Mouse (Mus musculus): ENCODE data around the gene Zdhhc12. TPM values are rescaled to one million over a fixed set of nuclear protein-coding genes. Genes with fewer than 3 reads are reported as not detected.

The Zdhhc12 gene
- total RNA-seq, 2 experiments from 2014 or later = 2.4 to 3.1 TPM

DNA sequence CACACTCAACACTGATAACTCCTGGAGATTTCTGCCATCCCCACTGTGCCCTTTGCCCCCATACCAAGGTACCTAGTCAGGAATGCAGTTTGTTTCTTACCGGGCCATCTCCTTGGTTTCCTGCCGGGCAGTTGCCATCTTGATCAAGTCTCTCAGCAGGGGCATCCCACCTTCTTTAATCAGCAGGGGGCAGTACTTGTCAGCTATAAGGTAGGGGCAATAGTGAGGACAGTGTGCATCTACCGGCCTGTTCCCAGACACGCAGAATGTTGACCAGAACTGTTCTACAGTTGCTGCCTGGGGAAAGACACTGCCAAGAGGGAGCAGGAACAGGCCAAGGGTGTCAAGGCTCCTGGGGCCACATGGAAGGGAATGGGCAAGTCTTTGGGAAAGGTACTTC lies 6.8 kb upstream of the Zdhhc12 start:
- DNase-seq = no peak

- no peak for DNase-seq
These were observed 2.6 kb upstream of the Zdhhc12 start for GRCm38 (mm10) chr2:30095882-30096527.

DNA sequence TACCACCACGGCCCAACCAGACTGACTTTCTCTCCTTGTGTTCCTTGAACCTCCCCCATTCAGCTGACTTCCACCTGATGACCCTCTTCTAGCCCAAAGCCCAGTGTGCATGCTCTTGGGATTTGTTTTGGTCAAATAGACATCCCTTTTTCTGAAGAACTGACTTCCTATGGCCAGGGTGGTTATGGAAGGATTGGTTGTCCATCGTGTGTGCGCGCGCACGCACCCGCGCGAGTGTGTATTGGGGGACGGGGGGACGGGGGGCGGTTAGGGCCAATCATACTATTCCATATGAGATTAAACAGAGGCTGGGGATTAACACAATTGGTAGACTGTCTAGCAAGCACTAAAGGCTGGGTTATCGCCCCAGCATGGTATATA lies 750 bp upstream of the Zdhhc12 start:
- DNase-seq = no peak

GRCm38 (mm10) chr2:30092280-30092918 lies 1.0 kb downstream of the Zdhhc12 start:
- no peak for DNase-seq

- no peak for DNase-seq
These were observed 1.9 kb downstream of the Zdhhc12 start for GRCm38 (mm10) chr2:30091521-30091920.

- no peak for DNase-seq
These were observed 6.1 kb downstream of the Zdhhc12 start for GRCm38 (mm10) chr2:30087310-30087709.

DNA sequence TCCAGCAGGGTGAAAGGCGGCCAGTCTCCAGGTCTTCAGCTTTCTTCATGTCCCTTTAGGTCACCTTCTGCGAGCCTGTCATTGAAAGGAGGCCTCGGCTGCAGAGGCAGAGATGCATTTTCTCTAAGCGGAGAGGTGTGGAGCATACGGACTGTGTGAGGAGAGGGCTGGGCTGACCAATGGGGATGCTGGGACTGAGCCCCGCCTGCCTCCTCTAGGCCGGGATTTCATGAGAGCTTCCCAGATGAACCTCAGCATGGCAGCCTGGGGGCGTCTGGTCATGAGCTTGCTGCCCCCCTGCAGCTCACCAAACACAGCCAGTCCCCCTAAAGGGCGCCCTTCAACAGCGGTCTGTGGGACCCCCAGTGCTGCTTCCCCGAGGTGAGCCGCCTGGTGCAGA lies 8.8 kb downstream of the Zdhhc12 start:
- DNase-seq = no peak

DNA sequence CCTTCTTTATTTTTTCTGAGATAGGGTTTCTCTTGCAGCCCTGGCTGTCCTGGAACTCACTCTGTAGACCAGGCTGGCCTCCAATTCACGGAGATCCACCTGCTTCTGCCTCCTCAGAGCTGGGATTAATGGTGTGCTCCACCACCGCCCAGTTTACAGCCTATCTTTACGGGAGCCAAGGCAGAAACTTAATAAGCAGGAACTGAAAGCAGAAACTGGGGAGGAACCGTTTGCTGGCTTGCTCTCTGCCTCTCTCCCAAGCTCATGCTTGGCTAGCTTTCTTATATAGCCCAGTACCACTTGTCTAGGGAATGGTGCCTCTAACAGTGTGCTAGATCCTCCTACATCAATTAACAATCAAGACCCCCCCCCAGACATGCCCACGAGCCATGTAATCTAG lies 9.3 kb downstream of the Zdhhc12 start:
- no peak for DNase-seq

GRCm38 (mm10) chr2:30080181-30080800 lies 13.2 kb downstream of the Zdhhc12 start:
- DNase-seq = no peak

DNA sequence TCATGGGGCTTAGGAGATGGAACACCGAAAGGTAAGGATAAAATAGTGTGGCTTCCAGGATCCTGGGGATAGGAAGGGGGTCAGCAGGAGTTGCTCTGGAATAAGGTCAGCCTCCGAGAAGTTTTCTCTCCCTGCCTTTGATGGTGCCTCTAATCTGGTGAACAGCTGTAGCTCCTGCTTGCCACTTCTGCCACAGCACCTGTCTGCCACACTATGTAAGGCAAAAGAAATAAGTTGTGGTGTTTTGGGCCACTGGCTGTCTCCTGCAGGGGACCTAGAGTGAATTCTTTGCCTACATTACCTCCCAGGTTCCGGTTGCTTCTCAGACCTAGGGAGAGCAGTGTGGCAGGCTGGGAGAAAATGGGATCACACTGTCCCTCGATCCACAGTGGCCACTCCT lies 14.7 kb downstream of the Zdhhc12 start:
- DNase-seq = no peak

- peak; percentile 44 for DNase-seq
These were observed 15.1 kb downstream of the Zdhhc12 start for GRCm38 (mm10) chr2:30078349-30078712.

DNA sequence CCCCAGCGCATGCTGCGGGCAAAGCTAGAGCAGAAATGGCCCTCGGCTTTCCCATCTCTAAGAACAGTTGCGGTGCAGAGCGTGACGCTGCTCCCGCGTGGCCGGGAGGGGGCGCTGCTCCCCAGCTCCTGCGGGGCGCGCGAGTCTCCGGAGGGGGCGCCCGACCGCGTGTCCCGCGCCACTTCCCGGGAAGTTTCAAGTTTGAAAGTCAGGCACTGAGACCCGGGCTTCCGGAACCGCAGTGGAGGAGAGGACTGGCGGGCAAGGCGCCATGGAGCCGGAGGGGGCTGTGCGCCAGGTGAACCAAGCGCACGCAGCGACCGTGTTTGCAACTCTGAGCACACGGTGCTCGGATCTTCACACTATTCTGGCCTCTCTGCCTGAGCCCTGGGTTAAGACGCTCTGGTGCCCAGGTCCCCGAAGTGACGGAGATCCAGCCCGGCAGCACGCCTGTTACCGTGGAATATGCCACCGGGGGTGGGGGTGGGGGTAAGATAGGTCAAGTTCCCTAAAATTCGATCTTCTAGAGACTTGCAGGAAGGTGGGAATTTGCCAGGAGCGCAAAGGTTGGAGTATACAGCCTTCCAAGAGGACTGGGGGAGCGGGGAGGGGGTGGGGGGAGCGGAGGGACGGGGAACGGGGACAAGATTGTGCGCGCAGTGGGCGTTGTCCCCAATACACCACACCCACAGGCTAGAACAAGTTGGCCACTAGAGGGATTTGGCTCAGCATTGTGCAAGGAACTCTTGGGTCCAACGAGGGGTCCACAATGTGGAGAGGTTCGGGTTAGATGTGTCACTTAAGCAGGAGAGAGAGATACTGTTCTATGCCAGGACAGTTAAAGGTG lies 15.7 kb downstream of the Zdhhc12 start, which contains the start of gene Pkn3:
Gene Pkn3, plus strand, starts transcription at position 183 of the 847 bp plus-strand sequence.
- peak; percentile 77 for DNase-seq

- no peak for DNase-seq
These were observed 16.5 kb downstream of the Zdhhc12 start for GRCm38 (mm10) chr2:30076959-30077358.

GRCm38 (mm10) chr2:30076439-30076838 lies 17.0 kb downstream of the Zdhhc12 start:
- DNase-seq = no peak

GRCm38 (mm10) chr2:30075625-30076024 lies 17.8 kb downstream of the Zdhhc12 start:
- DNase-seq = no peak

DNA sequence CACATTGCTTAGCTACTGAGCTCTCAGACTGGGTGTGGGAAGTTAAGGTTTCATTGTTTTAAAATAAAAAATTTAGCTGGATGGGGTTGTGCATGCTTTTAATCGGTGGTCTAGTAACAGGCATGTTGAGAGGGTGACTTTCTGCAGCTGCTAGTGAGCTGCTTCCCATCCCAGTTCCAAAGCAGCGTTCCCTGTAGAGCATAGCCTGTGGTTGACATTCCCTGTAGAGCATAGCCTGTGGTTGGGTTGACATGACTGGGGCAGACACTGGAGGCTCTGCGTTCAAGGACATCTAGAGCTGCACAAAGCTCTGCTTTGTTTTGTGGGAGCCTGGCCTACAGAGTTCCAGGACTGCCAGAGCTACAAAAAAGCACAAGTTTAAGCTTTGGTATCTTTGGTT lies 20.2 kb downstream of the Zdhhc12 start:
- DNase-seq = no peak

DNA sequence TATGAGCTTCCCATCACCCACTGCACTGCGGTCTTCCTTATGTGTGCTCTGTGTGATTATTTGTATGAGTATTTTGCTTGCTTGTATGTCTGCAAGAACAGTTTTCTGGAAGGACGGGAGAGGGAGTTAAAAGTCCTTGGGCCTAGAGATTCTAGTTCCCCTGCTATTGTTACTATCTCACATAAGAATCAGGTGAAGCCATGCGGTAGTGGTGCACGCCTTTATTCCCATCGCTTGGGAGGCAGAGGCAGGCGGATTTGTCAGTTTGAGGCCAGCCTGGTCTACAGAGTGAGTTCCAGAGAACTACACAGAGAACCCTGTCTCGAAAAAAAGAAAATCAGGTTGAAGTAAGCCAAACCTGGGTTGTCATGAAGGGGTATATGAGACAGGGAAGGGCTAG lies 20.6 kb downstream of the Zdhhc12 start:
- no peak for DNase-seq

DNA sequence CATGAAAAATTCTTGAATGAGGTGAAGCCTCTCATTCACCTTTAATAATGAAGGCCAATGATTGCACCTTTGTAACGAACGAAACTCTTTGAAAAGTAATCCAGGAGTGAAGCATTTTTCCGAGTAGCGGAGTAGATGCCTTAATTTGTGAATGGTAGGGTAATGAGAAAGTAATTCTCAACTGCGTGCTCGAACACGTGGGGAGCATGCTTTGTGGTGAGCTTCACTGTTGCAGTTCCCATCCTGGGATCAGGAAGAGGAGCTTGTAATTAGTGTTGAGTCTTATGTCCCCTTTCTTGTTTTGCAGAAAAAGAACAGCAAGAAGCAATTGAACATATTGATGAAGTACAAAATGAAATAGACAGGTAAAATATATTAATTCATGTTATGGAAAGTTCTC lies 25.5 kb downstream of the Zdhhc12 start:
- DNase-seq = no peak

DNA sequence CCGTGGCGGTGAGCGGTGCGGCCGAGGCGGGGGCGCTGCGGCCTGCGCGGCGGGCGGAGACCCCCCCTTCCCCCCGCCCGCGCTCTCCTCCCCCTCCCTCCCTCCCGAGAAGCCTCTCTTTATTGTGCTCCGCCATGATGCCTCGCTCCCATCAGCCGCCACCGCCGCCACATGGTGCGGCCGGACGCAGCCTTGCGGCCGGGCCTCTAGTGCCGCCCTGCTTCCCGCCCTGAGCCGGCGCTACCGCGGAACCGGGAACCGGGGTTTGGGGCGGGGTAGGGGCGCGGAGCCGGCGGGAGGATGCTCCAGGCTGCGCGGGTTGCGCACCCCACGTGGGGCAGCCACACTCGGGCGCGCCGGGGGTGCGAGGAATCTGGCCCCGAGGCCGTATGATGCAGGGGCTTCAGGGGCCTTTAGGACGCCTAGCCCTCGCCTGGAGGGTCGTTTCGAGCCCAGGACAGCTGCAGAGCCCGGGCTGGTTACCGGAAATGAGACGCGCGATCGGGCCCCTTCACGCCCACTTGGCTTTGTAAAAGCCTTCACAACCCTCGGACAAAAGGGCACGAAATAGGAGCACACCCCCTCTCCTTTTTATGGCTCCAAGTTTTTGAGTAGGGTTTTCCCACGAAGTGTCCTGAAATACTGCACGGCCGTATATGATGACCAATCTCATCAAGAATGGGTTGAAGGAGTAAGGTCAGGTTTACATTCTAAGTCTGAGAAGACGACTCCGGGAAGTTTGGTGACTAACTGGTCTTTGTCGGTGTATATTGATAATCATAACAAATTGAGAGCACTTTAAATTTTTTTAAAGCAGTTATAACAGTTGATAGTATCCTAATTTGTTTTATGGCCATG lies 26.2 kb downstream of the Zdhhc12 start:
- DNase-seq = peak; percentile 38

DNA sequence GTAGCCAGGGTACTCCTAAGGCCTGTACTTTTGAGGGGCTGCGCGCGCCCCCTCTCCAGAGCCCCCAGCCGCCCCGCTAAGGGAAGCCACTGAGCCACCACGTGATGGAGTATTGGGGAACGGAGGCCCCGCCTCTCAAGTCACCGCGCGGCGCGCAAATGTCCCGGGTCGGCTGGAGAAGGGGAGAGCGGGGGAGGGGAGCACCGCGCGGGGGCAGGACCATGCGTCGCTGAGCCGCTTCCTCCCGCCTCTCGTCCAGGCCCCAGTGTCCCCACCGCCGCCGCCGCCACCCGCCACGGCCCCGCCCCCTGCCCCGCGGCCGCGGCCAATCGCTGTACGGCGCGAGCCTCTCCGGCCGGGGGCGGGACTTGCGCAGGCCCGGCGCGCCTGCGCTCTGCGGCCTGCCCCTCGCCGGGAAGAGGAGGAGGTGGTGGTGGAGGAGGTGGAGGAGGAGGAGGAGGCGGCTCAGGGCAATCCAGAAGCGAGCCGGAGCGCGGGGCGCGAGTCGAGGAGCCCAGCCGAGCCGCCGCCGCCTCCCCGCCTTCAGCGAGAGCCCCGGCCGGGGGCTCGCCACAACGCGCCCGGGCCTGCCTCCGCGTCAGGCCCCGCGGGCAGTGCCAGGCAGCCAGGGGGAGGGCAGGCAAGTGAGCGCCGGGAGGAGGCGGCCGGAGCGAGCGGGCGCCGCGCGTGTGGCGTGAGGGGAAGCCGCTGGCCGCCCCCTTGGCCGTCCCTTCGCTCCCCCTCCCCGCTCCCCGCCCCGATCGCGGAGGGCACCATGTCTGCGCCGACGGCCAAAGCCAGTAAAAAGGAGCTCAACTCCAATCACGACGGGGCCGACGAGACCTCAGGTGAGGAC lies 27.2 kb downstream of the Zdhhc12 start:
- DNase-seq = peak; percentile 98

DNA sequence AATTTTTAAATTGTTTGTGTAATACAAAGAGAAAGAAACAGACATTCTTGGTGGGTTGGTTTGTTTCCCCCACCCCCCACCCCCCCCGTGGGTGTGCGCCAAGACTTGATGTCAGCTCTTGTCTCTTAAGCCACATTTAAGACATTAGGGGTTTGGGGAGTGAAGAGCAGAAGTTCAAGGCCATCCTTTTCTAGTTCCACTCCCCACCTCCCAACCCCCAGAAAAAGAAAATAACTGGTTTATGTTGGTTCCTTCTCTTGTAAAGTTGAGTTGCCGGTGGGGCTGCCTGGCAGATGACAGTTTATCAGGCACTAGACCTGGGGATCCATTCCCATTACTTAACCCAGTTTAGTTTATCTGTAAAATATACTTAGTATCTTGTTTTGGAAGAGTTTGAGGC lies 29.1 kb downstream of the Zdhhc12 start:
- no peak for DNase-seq

Data from gastrocnemius, postnatal 25 days (tissue).